Mouse (Mus musculus) gonadal fat pad, adult 2 months (tissue): ENCODE results near the gene Brinp1. TPM values are rescaled to one million over a fixed set of nuclear protein-coding genes. Genes with fewer than 3 reads are reported as not detected.
"Not testable (repeated sequence)": the region's sequence is repeated elsewhere in the genome, so short reads cannot be mapped to it uniquely, and the experiment has no call there.

Experiments
- DNase-seq: peaks from one replicate; pipeline ENCODE4 v3.0.0-alpha.2; 2012; ENCODE audit warnings: low read depth
- polyA plus RNA-seq: library from polyadenylated mRNA; depleted of rRNA; stranded (reverse); fragments of >200 nt; gene quantifications from 2 replicates; pipeline ENCODE4 v1.2.3, GENCODE M21; 2012

Brinp1 gene
- polyA plus RNA-seq, 1 experiment: 0.09 TPM

GRCm38 (mm10) chr4:68813997-68814396, 140.2 kb downstream of the Brinp1 start:
- DNase-seq: not testable (repeated sequence)

DNA sequence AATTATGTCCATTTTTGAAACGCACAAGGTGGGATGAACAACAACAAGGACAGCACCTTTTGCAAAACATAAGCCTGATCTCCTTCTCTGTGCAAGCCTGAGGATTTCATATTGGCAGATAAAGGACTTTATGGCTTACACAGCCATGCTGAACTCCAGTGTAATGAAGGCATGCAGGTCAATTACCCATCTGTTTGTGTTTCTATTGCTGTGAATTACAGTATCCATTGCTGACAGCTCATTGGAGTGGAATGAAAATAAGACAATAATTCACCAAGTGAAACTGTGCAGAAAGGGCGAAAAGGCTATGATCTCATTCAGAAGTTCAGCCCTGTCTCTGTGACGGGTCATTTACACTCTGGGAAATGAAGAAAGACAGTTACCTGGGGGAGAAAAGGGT, 147.7 kb downstream of the Brinp1 start:
- no peak for DNase-seq

DNA sequence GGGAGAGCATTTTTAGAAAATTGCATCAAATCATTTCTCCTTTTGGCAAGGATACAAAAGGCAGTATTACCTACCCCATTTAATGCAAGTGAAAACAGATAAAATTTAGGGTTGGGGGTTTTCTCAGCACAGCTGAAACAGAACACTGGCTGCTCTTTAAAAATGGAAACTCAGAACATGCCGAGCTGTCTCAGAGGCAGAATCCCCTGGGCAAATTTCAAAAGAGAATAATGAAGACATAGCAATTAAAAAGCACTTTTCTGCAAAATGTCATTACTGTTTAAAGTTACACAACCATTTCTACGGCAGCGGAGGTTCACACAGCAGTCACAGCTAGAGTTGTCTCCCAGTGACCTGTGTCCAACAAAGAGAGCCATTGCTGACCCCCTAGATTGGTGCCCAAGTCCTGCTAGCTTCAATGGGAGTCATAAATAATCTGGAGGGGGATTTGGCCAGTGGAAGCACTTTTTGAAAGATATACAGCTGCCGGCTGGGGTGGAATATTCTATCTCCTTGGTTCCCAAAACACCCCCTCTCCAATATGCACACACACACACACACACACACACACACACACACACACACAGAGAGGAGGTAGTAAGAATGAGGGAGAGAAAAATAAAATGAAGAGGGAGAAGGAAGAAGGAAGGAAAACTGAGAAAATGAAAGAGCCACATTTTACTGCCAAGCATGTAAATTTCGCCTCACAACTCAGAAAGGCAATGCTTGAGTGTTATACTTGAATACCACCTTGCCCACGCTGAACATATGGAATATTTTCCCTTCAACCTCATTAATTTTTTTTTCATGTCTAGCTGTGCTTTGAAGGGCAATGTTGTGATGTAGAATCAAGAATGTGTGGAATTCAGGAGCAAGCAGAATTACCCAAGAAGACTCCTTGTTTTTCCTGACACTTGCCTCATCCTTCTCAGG, 152.0 kb downstream of the Brinp1 start:
- DNase-seq: no peak

- DNase-seq: no peak
Observed at GRCm38 (mm10) chr4:68790003-68790402, 164.2 kb downstream of the Brinp1 start.

DNA sequence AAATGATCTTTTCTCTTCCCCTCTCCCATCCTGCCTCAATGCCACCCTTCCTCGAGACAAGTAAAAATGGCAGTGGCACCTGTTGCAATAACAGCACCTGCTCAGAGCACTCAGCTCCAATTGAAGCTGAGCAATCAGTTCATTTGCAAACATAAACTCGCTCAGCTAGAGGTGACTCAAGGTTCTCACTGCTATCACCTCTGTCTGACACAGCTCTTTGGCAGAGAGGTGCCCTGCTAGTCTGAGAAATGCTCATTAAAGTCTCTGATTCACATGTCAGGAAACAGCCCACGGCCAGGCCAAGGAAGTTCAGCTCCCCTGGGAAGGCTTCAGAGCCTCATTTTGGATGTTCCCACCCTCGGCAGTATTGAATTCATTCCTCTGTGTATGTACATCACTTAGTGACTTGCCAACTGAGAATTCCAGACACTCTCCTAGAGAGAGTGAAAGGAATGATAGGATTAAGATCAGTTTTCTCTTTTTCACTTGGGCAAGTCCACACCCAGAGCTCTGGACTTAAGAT, 165.7 kb downstream of the Brinp1 start:
- no peak for DNase-seq

GRCm38 (mm10) chr4:68787642-68788041, 166.6 kb downstream of the Brinp1 start:
- DNase-seq: no peak

DNA sequence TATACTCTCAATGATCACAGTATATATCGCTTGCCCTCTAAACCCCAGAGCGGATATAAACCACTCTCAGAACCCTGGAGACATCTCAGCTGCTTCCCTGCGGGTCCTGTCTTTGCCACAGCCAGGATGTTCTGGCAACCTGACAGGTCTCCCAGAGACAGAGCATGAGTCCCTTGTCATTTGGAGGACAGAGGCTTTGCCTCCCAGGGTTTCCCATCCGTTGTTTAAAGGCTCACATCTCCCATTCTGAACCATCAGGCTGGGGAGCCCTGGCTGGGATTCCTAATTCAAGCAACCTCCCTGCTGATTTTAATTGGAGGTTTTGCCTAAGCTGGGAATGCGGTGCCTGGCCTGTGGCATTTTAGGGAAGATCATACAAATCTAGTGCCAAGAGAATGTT, 185.9 kb downstream of the Brinp1 start:
- no peak for DNase-seq

DNA sequence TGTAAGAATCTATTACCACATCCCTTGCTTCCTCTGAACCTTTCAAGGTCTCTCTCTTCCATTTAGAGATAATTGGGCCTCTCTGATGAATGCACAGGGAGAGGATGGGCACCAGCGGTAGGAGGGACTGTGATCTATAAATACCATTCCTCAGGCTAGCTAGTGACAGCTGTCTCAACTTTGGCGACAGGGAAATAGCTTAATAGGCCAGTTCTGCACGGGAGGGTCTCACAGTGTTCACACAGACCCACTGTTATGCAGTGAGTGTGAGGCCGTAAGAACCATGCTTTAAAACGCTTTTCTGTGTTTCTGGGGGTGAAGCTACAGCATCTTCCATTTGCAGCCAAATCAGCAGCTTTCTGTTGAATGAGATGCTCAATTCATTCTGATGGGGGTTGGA, 186.8 kb downstream of the Brinp1 start:
- DNase-seq: no peak

GRCm38 (mm10) chr4:68765772-68766573, 188.2 kb downstream of the Brinp1 start:
- DNase-seq: no peak

DNA sequence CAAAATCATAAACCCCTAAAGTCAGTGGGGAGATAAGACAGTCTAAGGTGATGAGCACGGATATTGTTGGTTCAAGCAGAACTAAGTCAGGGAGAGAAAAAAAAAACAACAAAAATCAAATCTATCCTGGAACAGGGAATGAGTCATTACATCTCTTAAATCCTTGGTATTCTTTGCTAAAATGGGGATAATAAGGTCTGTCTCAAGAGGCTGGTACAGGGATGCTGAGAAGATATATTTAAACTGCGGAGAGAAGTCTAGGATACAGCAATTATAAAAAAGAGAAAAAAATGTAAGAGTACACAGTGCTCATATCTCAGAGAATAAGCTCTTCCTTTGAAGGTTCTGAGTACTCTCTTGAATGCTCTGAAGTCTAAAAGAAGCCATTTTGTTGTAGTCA, 189.3 kb downstream of the Brinp1 start:
- no peak for DNase-seq

DNA sequence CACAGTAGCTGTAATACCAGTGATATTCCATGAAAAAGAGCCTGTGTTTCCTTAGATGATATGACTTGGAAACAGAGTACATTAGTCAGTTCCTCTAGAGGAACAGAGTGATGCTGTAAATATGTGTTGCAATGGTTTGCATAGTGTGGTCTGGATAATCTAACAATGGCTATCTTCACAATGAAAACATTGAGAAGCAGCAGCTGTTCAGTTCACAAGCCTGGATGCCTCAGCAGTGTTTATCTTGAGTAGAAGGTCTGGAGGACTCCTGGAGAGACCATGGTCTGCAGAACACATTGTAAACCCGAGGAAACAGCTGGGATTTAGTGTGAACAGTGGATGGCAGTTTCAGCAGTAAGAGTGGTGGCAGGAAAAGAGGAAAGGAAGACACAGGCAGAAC, 233.2 kb downstream of the Brinp1 start:
- DNase-seq: no peak
